Mouse (Mus musculus) kidney, embryonic 14.5 days (tissue): ENCODE results near the gene Asns. TPM values are rescaled to one million over a fixed set of nuclear protein-coding genes. Genes with fewer than 3 reads are reported as not detected.

Experiments
- ATAC-seq: fragments of 200-750 bp; cut with Nextera tagmentation; 2 replicates; pipeline ENCODE4 v1.8.0; 2017; ENCODE audit warnings: moderate number of reproducible peaks, mild to moderate bottlenecking, moderate TSS enrichment, moderate library complexity; ENCODE audit not compliant: low FRiP score, low TSS enrichment
- H3K27ac ChIP-seq: fragments of 300-500 bp; sonication (generic); 2 replicates; pipeline ENCODE4 v1.5.1; 2014; ENCODE audit warnings: low read depth, mild to moderate bottlenecking, low read length, moderate library complexity, mixed read lengths
- H3K27me3 ChIP-seq: fragments of 300-500 bp; sonication (generic); 2 replicates; pipeline ENCODE4 v1.6.1; 2014; ENCODE audit warnings: mild to moderate bottlenecking, low read length; ENCODE audit not compliant: control insufficient read depth, insufficient read depth
- H3K36me3 ChIP-seq: fragments of 300-500 bp; sonication (generic); 2 replicates; pipeline ENCODE4 v1.6.1; 2014; ENCODE audit warnings: low read length, mixed read lengths; ENCODE audit not compliant: control insufficient read depth, insufficient read depth
- H3K4me1 ChIP-seq: fragments of 300-500 bp; sonication (generic); 2 replicates; pipeline ENCODE4 v1.6.1; 2014; ENCODE audit warnings: low read length, mixed read lengths; ENCODE audit not compliant: control insufficient read depth, insufficient read depth
- H3K4me2 ChIP-seq: fragments of 300-500 bp; sonication (generic); replicated peaks from 2 replicates; pipeline ENCODE4 v1.6.1; 2014; ENCODE audit warnings: low read depth, mild to moderate bottlenecking, low read length
- H3K4me3 ChIP-seq: fragments of 300-500 bp; sonication (generic); 2 replicates; pipeline ENCODE4 v1.5.1; 2014; ENCODE audit warnings: mild to moderate bottlenecking, low read length
- H3K9ac ChIP-seq: fragments of 300-500 bp; sonication (generic); 2 replicates; pipeline ENCODE4 v1.6.1; 2014; ENCODE audit warnings: low read depth, mild to moderate bottlenecking, low read length, moderate library complexity
- H3K9me3 ChIP-seq: fragments of 300-500 bp; sonication (generic); 2 replicates; pipeline ENCODE4 v1.6.1; 2016; ENCODE audit warnings: low read length; ENCODE audit not compliant: control insufficient read depth
- WGBS: fragments of 180-500 bp; shearing (Covaris S2); extraction: QIAGEN DNeasy Blood & Tissue Kit; methylation state at CpG from one replicate; pipeline ENCODE4 v1.1.7; 2014; 5-methylcytosine and 5-hydroxymethylcytosine counted together
- polyA plus RNA-seq: library from polyadenylated mRNA; unstranded; fragments of >200 nt; fragmentation: Nextera tagmentation; extraction: Ambion mirVana; gene quantifications from 2 replicates; pipeline ENCODE4 v1.2.1, GENCODE M21; 2014

The Asns gene
- polyA plus RNA-seq, result 31.2 and 34.8 TPM in 2 replicates

DNA sequence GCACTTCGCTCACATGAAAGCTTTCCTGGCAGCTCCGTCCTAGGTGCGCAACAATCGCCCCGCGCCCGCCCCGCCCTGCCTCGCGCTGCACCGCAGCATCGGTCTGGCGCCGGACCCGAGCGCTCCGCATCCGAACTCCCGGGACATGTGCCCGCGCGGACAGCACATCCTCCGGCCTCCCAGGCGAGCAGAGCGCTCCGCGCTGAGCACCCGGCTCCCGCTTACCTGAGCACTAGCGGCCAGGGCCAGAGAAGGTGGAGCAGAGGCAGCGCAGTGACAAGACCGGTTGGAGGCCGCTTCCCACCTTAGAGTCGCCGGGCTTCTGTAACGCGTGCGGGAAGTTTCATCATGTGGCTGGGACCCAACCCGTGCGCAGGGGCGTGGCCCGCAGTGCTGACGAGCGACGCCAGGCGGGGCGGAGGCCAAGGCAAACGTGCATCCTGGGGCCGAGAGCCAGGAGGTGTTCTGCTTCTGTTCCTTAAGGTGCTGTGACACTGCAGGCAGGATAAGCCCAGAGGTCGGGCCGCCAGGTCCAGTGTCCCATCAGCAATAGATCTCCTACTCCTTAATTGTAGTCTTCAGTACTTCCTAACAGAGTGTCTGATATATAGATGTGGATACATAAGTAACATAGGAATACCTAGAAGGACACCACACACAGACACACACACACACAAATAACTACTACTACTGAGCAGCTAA lies at the start of gene Asns:
Gene Asns, minus strand, starts transcription at position 371 of the 702 bp plus-strand sequence.
- Histone ChIP-seq H3K4me1 (no peaks in the 10 kb centered on the region), H3K4me2 (peak within 1 kb of the TSS; percentile 96), H3K36me3 (no peaks in the 10 kb centered on the region), H3K27ac (no peak within 1 kb of the TSS), H3K4me3 (peak within 1 kb of the TSS; percentile 65), H3K27me3 (no peaks in the 10 kb centered on the region; the same call in 1 of the 2 replicates), H3K9me3 (no peaks in the 10 kb centered on the region), H3K9ac (peak within 1 kb of the TSS; percentile 62)
- WGBS, result 1% methylated on average over 51 of the region's 51 CpGs
- ATAC-seq, result peak; percentile 98

GRCm38 (mm10) chr6:7741721-7742120 lies 48.7 kb upstream of the Asns start:
- 71% methylated on average over 3 of the region's 3 CpGs for WGBS
- no peaks in the 10 kb centered on the region for H3K27me3 ChIP-seq
- H3K9me3 ChIP-seq, result no peaks in the 10 kb centered on the region
- no peak for ATAC-seq
- no peak overlapping the region for H3K4me2 ChIP-seq
- no peak overlapping the region for H3K9ac ChIP-seq
- H3K4me3 ChIP-seq, result no peak overlapping the region
- H3K36me3 ChIP-seq, result no peaks in the 10 kb centered on the region
- no peaks in the 10 kb centered on the region for H3K4me1 ChIP-seq
- no peak overlapping the region for H3K27ac ChIP-seq

DNA sequence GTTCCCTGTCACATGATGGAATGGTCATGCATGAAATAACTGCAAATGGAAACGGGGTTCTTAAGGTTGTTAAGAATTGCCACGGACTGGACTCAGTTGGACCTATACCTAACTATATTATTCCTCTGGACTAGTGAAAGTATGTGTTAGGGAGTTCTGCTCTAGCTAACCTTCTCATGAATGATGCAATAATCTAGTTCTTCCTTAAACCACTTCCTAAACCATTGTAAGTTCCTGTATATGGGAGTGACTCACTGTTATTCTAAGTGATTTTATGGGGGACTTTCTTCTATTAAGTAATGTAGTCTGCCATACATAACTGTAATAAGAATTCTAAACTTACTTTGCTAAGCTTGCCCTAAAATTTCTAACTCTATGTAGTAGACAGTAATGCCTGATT lies 44.8 kb upstream of the Asns start:
- ATAC-seq, result no peak

DNA sequence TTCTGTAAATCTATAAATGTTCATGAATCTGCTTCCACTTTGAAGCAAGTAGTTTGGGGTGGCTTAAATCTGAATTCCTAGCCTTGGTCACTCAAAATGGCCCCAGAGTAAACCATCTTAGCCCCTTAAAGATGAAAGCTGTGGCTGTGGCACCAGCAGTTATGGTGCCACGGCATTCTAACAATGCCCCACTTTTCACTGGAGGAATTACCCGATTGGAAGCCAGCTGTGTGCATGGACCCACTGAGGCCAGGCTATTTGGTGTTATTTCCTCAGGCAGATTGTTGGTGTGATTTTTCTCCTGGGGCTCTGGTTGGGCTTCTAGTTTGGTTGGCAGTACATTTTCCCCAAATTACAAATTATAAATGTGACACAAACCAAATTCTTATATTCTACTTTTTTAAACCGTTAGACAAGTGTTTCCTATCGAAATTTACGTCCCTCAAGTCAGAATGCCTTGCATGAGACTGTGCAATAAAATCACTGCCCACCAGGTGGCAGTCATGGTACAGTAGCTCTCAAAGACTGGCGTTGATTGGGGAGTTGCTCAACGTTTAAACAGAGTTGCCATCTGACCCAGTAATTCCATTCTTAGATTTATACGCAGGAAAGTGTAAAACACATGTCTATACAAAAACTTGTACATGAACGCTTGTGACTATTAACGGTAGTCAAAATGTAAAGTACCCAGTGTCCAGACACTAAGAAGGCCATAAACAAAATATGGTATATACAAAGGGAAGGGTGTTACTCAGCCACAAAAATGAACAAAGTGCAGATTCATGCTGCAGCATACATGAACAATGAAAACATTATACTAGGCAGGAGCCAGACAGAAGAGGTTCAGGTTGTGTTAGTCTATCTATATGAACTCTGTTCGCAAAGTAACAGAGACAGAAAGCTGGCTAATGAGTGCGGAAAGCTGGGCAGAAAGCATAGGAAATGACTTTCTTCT lies 40.0 kb upstream of the Asns start:
- ATAC-seq, result no peak
- H3K36me3 ChIP-seq, result no peaks in the 10 kb centered on the region
- no peaks in the 10 kb centered on the region; the same call in 1 of the 2 replicates for H3K9me3 ChIP-seq
- no peak overlapping the region for H3K4me3 ChIP-seq
- no peak overlapping the region for H3K4me2 ChIP-seq
- WGBS, result 41% methylated on average over 12 of the region's 12 CpGs
- no peaks in the 10 kb centered on the region for H3K4me1 ChIP-seq
- H3K27me3 ChIP-seq, result no peaks in the 10 kb centered on the region
- no peak overlapping the region for H3K9ac ChIP-seq
- H3K27ac ChIP-seq, result no peak overlapping the region

More for the DNA sequence above, 44.8 kb upstream of the Asns start:
- no peak overlapping the region for H3K27ac ChIP-seq
- H3K9ac ChIP-seq, result no peak overlapping the region
- no peak overlapping the region for H3K4me3 ChIP-seq
- 93% methylated on average over 2 of the region's 2 CpGs for WGBS
- no peaks in the 10 kb centered on the region for H3K27me3 ChIP-seq
- H3K4me2 ChIP-seq, result no peak overlapping the region
- no peaks in the 10 kb centered on the region for H3K4me1 ChIP-seq
- no peaks in the 10 kb centered on the region for H3K36me3 ChIP-seq
- H3K9me3 ChIP-seq, result no peaks in the 10 kb centered on the region

DNA sequence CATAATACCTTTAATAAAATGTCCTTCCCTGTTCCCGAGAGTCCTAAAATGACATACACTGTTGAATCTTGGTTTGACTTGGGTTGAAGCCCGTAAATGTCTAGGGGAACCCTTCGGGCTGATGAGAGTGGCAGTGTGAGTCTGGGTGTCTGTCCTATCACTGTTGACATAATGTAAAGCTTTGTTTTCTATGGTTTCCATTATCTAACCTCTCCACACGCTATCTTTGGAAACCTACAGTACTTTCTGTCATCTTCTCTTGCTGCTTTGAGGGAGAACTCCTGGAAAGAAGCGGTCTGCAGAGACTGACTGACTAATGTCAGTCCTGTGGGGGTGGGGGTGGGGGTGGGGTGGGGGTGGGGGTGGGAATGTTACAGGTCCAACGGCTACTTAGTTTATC lies 39.0 kb upstream of the Asns start:
- no peaks in the 10 kb centered on the region for H3K36me3 ChIP-seq
- H3K4me1 ChIP-seq, result no peaks in the 10 kb centered on the region
- H3K4me3 ChIP-seq, result no peak overlapping the region
- H3K27me3 ChIP-seq, result no peaks in the 10 kb centered on the region
- no peak overlapping the region for H3K27ac ChIP-seq
- H3K9ac ChIP-seq, result no peak overlapping the region
- no peak overlapping the region for H3K4me2 ChIP-seq
- no peak for ATAC-seq
- no peaks in the 10 kb centered on the region; the same call in 1 of the 2 replicates for H3K9me3 ChIP-seq
- 83% methylated on average over 6 of the region's 6 CpGs for WGBS

DNA sequence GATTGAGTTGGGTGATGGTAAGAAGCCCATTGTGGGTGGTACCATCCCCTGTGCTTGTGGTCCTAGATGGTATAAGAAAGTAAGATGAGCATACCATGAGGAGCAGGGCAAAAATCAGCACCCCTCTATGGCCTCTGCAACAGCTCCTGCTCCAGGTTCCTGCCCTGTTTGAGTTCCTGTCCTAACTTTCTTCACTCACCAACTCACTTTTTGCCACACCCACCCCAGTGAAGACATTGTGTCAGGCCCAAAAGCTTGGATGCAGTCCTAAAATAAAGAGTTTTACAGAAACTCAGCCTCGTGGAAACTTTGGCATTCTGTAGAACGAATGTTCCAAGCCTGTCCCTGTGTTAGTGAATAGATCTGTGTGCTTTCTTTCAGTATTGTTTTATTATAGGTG lies 36.1 kb upstream of the Asns start:
- no peak overlapping the region for H3K9ac ChIP-seq
- H3K36me3 ChIP-seq, result no peaks in the 10 kb centered on the region
- WGBS, result 87% methylated on average over 2 of the region's 2 CpGs
- H3K27me3 ChIP-seq, result no peaks in the 10 kb centered on the region
- no peaks in the 10 kb centered on the region; the same call in 1 of the 2 replicates for H3K9me3 ChIP-seq
- H3K4me3 ChIP-seq, result no peak overlapping the region
- H3K27ac ChIP-seq, result no peak overlapping the region
- no peak for ATAC-seq
- no peaks in the 10 kb centered on the region for H3K4me1 ChIP-seq
- H3K4me2 ChIP-seq, result no peak overlapping the region

- no peak overlapping the region for H3K4me3 ChIP-seq
- H3K9me3 ChIP-seq, result no peaks in the 10 kb centered on the region; the same call in 1 of the 2 replicates
- no peak overlapping the region for H3K27ac ChIP-seq
- H3K9ac ChIP-seq, result no peak overlapping the region
- H3K4me2 ChIP-seq, result no peak overlapping the region
- no peak for ATAC-seq
- no peaks in the 10 kb centered on the region for H3K36me3 ChIP-seq
- WGBS, result 86% methylated on average over 5 of the region's 5 CpGs
- no peaks in the 10 kb centered on the region for H3K27me3 ChIP-seq
- H3K4me1 ChIP-seq, result no peaks in the 10 kb centered on the region
Measured at GRCm38 (mm10) chr6:7728241-7728640, 35.2 kb upstream of the Asns start.

DNA sequence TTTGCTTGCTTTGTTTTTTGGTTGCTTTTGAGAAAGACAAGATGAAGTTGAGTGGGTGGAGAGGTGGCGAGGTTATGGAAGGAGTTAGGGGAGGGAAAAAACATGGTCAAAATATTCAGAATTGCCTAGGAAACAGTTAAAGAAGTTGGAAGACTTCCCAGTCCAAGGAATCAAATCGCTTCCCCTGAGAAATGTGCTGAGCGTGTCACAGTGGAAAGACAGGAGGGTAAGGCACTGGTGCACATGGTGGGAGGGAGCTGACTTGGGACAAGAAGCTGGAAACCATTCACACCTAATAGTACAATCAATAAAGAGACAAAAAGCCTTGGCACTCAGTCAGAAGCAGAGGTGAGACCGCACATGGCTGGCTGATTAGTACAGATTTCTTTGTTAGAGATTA lies 23.2 kb upstream of the Asns start:
- WGBS, result 65% methylated on average over 4 of the region's 4 CpGs
- H3K27ac ChIP-seq, result no peak overlapping the region

GRCm38 (mm10) chr6:7714230-7714629 lies 21.2 kb upstream of the Asns start:
- WGBS, result 35% methylated on average over 2 of the region's 2 CpGs
- Histone ChIP-seq H3K4me1 (no peaks in the 10 kb centered on the region), H3K4me2 (no peak overlapping the region), H3K27ac (no peak overlapping the region), H3K27me3 (no peaks in the 10 kb centered on the region), H3K36me3 (no peaks in the 10 kb centered on the region), H3K9ac (no peak overlapping the region), H3K4me3 (no peak overlapping the region), H3K9me3 (no peaks in the 10 kb centered on the region)
- no peak for ATAC-seq

More for the DNA sequence above, 23.2 kb upstream of the Asns start:
- no peaks in the 10 kb centered on the region for H3K27me3 ChIP-seq
- H3K9ac ChIP-seq, result no peak overlapping the region
- H3K9me3 ChIP-seq, result no peaks in the 10 kb centered on the region
- no peaks in the 10 kb centered on the region for H3K36me3 ChIP-seq
- no peak overlapping the region for H3K4me3 ChIP-seq
- H3K4me1 ChIP-seq, result no peaks in the 10 kb centered on the region
- H3K4me2 ChIP-seq, result no peak overlapping the region
- ATAC-seq, result no peak
